Mouse (Mus musculus) intestine, embryonic 14.5 days (tissue): ENCODE data around the gene Dcaf10. TPM values are rescaled to one million over a fixed set of nuclear protein-coding genes. Genes with fewer than 3 reads are reported as not detected.

Experiments
- ATAC-seq: fragments of 200-750 bp; cut with Nextera tagmentation; replicated peaks from 2 replicates; pipeline ENCODE4 v1.8.0; 2017; ENCODE audit warnings: low read depth, moderate number of reproducible peaks, moderate TSS enrichment, moderate library complexity; ENCODE audit not compliant: low FRiP score, low TSS enrichment
- DNase-seq: peaks from one replicate; pipeline ENCODE4 v3.0.0-alpha.2; 2018; ENCODE audit warnings: low spot score
- H3K27ac ChIP-seq: fragments of 300-500 bp; sonication (generic); 2 replicates; pipeline ENCODE4 v1.5.1; 2014; ENCODE audit warnings: low read depth, mild to moderate bottlenecking, control low read depth
- H3K27me3 ChIP-seq: fragments of 300-500 bp; sonication (generic); replicated peaks from 2 replicates; pipeline ENCODE4 v1.6.1; 2014; ENCODE audit warnings: low read length, control low read depth; ENCODE audit not compliant: control insufficient read depth, insufficient read depth
- H3K36me3 ChIP-seq: fragments of 300-500 bp; sonication (generic); 2 replicates; pipeline ENCODE4 v1.6.1; 2014; ENCODE audit warnings: low read length, control low read depth; ENCODE audit not compliant: control insufficient read depth, insufficient read depth
- H3K4me1 ChIP-seq: fragments of 300-500 bp; sonication (generic); replicated peaks from 2 replicates; pipeline ENCODE4 v1.6.1; 2014; ENCODE audit warnings: low read length, control low read depth, mixed read lengths; ENCODE audit not compliant: control insufficient read depth, insufficient read depth
- H3K4me2 ChIP-seq: fragments of 300-500 bp; sonication (generic); 2 replicates; pipeline ENCODE4 v1.6.1; 2014; ENCODE audit warnings: low read length
- H3K4me3 ChIP-seq: fragments of 300-500 bp; sonication (generic); 2 replicates; pipeline ENCODE4 v1.5.1; 2014; ENCODE audit warnings: low read depth, low read length, control low read depth, mixed read lengths
- H3K9ac ChIP-seq: fragments of 300-500 bp; sonication (generic); 2 replicates; pipeline ENCODE4 v1.6.1; 2014; ENCODE audit warnings: mild to moderate bottlenecking, low read length
- H3K9me3 ChIP-seq: fragments of 300-500 bp; sonication (generic); 2 replicates; pipeline ENCODE4 v1.6.1; 2016; ENCODE audit warnings: low read length, control low read depth; ENCODE audit not compliant: control insufficient read depth
- WGBS: fragments of 180-500 bp; shearing (Covaris S2); extraction: QIAGEN DNeasy Blood & Tissue Kit; methylation state at CpG from one replicate; pipeline ENCODE4 v1.1.7; 2014; 5-methylcytosine and 5-hydroxymethylcytosine counted together
- polyA plus RNA-seq: library from polyadenylated mRNA; unstranded; fragments of >200 nt; fragmentation: Nextera tagmentation; extraction: Ambion mirVana; gene quantifications from 2 replicates; pipeline ENCODE4 v1.2.1, GENCODE M21; 2014

Gene Dcaf10
- polyA plus RNA-seq, result 14.2 and 15.8 TPM in 2 replicates

DNA sequence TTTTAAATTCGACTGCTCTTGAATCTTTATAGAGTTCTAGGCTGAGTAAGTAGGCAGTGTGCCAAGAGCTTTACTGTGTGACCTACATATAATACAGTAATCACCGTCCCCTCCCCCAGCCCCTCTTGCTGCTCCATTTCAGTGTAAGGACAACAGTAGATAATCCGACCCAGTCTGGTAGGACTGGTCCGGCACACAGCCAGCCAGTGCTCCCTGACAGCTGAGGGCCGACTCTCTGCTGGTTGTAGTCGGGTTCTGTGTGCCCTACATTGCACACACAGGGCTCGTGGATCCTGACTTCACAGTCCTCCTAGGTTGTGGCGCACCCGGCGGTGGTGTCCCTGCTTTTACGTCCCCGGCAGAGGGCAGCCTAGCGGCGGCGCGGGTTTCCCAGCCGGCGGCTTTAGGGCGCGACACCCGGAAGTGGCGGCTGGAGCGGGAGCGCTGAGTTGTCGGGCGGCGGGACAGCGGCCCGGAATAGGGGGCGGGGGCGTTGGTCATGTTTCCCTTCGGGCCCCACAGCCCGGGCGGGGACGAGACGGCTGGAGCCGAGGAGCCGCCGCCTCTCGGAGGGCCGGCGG, at the start of gene Dcaf10:
TSS of gene Dcaf10 (plus strand) at position 433 of the 581 bp plus-strand sequence.
- Histone ChIP-seq H3K9ac (peak within 1 kb of the TSS; percentile 92), H3K4me1 (peaks cover 14% of the 10 kb centered on the region; the same call in 1 of the 2 replicates), H3K4me2 (peak within 1 kb of the TSS; percentile 67), H3K4me3 (peak within 1 kb of the TSS; percentile 97), H3K9me3 (no peaks in the 10 kb centered on the region), H3K27ac (peak within 1 kb of the TSS; percentile 98), H3K36me3 (peaks cover 8% of the 10 kb centered on the region; the same call in 1 of the 2 replicates), H3K27me3 (no peaks in the 10 kb centered on the region)
- peak; percentile 93 for ATAC-seq
- WGBS, result under 1% methylated on average over 42 of the region's 42 CpGs
- peak; percentile 98 for DNase-seq

GRCm38 (mm10) chr4:45296662-45297564, 45.0 kb upstream of the Dcaf10 start, which contains the start of gene Trmt10b:
Gene Trmt10b, plus strand, starts transcription at chr4:45297127.
- no peaks in the 10 kb centered on the region; the same call in 1 of the 2 replicates for H3K4me1 ChIP-seq
- 17% methylated on average over 27 of the region's 27 CpGs for WGBS
- peak within 1 kb of the TSS; percentile 74 for H3K4me2 ChIP-seq
- ATAC-seq, result peak; percentile 83
- no peak within 1 kb of the TSS for H3K27ac ChIP-seq
- peak within 1 kb of the TSS; percentile 97 for H3K4me3 ChIP-seq
- no peaks in the 10 kb centered on the region for H3K27me3 ChIP-seq
- DNase-seq, result peak; percentile 84
- H3K36me3 ChIP-seq, result peaks cover 10% of the 10 kb centered on the region
- H3K9ac ChIP-seq, result peak within 1 kb of the TSS; percentile 65
- H3K9me3 ChIP-seq, result no peaks in the 10 kb centered on the region

- Histone ChIP-seq H3K36me3 (peaks cover 62% of the 10 kb centered on the region), H3K4me1 (no peaks in the 10 kb centered on the region), H3K4me3 (no peak overlapping the region), H3K4me2 (no peak overlapping the region), H3K9me3 (no peaks in the 10 kb centered on the region), H3K27me3 (no peaks in the 10 kb centered on the region), H3K27ac (no peak overlapping the region), H3K9ac (no peak overlapping the region)
- 93% methylated on average over 14 of the region's 14 CpGs for WGBS
- ATAC-seq (no peak), DNase-seq (no peak)
Measured at GRCm38 (mm10) chr4:45305536-45305935, 36.4 kb upstream of the Dcaf10 start.

GRCm38 (mm10) chr4:45308046-45308445, 33.9 kb upstream of the Dcaf10 start:
- Histone ChIP-seq H3K4me3 (no peak overlapping the region), H3K4me2 (no peak overlapping the region), H3K36me3 (peaks cover 46% of the 10 kb centered on the region), H3K27ac (no peak overlapping the region), H3K9ac (no peak overlapping the region), H3K27me3 (no peaks in the 10 kb centered on the region), H3K9me3 (no peaks in the 10 kb centered on the region), H3K4me1 (no peaks in the 10 kb centered on the region)
- DNase-seq, result no peak
- WGBS, result 44% methylated on average over 11 of the region's 11 CpGs
- no peak for ATAC-seq

GRCm38 (mm10) chr4:45308606-45309005, 33.3 kb upstream of the Dcaf10 start:
- ATAC-seq (no peak), DNase-seq (no peak)
- no peaks in the 10 kb centered on the region for H3K9me3 ChIP-seq
- H3K27ac ChIP-seq, result no peak overlapping the region
- H3K4me1 ChIP-seq, result no peaks in the 10 kb centered on the region
- no peak overlapping the region for H3K4me3 ChIP-seq
- 87% methylated on average over 6 of the region's 6 CpGs for WGBS
- H3K36me3 ChIP-seq, result peaks cover 45% of the 10 kb centered on the region
- no peak overlapping the region for H3K4me2 ChIP-seq
- no peak overlapping the region for H3K9ac ChIP-seq
- no peaks in the 10 kb centered on the region for H3K27me3 ChIP-seq

- no peak overlapping the region for H3K4me2 ChIP-seq
- no peaks in the 10 kb centered on the region for H3K9me3 ChIP-seq
- ATAC-seq (no peak), DNase-seq (no peak)
- peaks cover 54% of the 10 kb centered on the region for H3K36me3 ChIP-seq
- WGBS, result 88% methylated on average over 2 of the region's 2 CpGs
- H3K4me1 ChIP-seq, result no peaks in the 10 kb centered on the region
- no peak overlapping the region for H3K9ac ChIP-seq
- no peak overlapping the region for H3K27ac ChIP-seq
- H3K27me3 ChIP-seq, result no peaks in the 10 kb centered on the region
- H3K4me3 ChIP-seq, result no peak overlapping the region
Measured at GRCm38 (mm10) chr4:45311056-45311455, 30.8 kb upstream of the Dcaf10 start.

GRCm38 (mm10) chr4:45320159-45320816, 21.6 kb upstream of the Dcaf10 start:
- H3K36me3 ChIP-seq, result peaks cover 30% of the 10 kb centered on the region
- DNase-seq, result peak; percentile 92
- no peaks in the 10 kb centered on the region for H3K9me3 ChIP-seq
- peak overlapping the region; percentile 86 for H3K9ac ChIP-seq
- 0 out of 2 replicates have a peak, but pooled peaks cover under 1% of the 10 kb centered on the region for H3K27me3 ChIP-seq
- peak overlapping the region; percentile 87 for H3K27ac ChIP-seq
- ATAC-seq, result peak; percentile 92
- H3K4me1 ChIP-seq, result peaks cover 9% of the 10 kb centered on the region
- WGBS, result under 1% methylated on average over 56 of the region's 56 CpGs
- peak overlapping the region; percentile 64 for H3K4me2 ChIP-seq
- H3K4me3 ChIP-seq, result peak overlapping the region; percentile 87

DNA sequence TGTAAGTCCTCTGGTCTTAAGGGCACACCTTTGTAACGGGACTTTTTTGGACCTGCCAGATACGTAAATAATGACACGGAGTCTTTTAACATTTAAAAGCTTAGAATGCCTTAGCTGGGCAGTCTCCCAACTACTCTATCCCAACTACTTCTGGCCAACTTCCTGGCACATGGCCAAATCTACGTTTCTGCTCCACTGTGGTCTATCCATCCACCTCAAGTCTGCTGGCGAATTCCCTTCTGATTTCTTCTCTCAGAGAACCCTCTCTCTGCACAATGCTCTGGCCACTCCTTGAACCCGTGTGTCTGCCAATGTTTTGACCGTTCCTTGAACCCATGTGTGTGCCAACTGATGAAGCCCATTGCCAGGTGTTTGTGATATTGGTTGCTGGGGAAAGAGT, 10.8 kb upstream of the Dcaf10 start:
- ATAC-seq (no peak), DNase-seq (no peak)
- no peaks in the 10 kb centered on the region for H3K36me3 ChIP-seq
- no peaks in the 10 kb centered on the region for H3K9me3 ChIP-seq
- H3K27me3 ChIP-seq, result no peaks in the 10 kb centered on the region
- no peak overlapping the region for H3K4me2 ChIP-seq
- WGBS, result 75% methylated on average over 7 of the region's 7 CpGs
- no peak overlapping the region for H3K27ac ChIP-seq
- H3K4me3 ChIP-seq, result no peak overlapping the region
- no peaks in the 10 kb centered on the region for H3K4me1 ChIP-seq
- H3K9ac ChIP-seq, result no peak overlapping the region
